Mouse (Mus musculus) neural tube, embryonic 15.5 days (tissue): ENCODE data around the gene Pgap1. TPM values are rescaled to one million over a fixed set of nuclear protein-coding genes. Genes with fewer than 3 reads are reported as not detected.

Experiments used
- ATAC-seq: fragments of 200-750 bp; cut with Nextera tagmentation; 2 replicates; pipeline ENCODE4 v1.8.0; 2017; ENCODE audit warnings: mild to moderate bottlenecking, moderate TSS enrichment, moderate library complexity; ENCODE audit not compliant: low FRiP score
- H3K27ac ChIP-seq: fragments of 300-500 bp; sonication (generic); replicated peaks from 2 replicates; pipeline ENCODE4 v1.5.1; 2015; ENCODE audit warnings: mild to moderate bottlenecking, inconsistent platforms
- H3K27me3 ChIP-seq: fragments of 300-500 bp; sonication (generic); replicated peaks from 2 replicates; pipeline ENCODE4 v1.6.1; 2015; ENCODE audit warnings: inconsistent platforms
- H3K36me3 ChIP-seq: fragments of 300-500 bp; sonication (generic); 2 replicates; pipeline ENCODE4 v1.6.1; 2015; ENCODE audit warnings: inconsistent platforms
- H3K4me1 ChIP-seq: fragments of 300-500 bp; sonication (generic); 2 replicates; pipeline ENCODE4 v1.6.1; 2015; ENCODE audit warnings: inconsistent platforms
- H3K4me2 ChIP-seq: fragments of 300-500 bp; sonication (generic); 2 replicates; pipeline ENCODE4 v1.6.1; 2015; ENCODE audit warnings: inconsistent platforms, mild to moderate bottlenecking, moderate library complexity
- H3K4me3 ChIP-seq: fragments of 300-500 bp; sonication (generic); replicated peaks from 2 replicates; pipeline ENCODE4 v1.5.1; 2015; ENCODE audit warnings: mild to moderate bottlenecking, inconsistent platforms
- H3K9ac ChIP-seq: fragments of 300-500 bp; sonication (generic); replicated peaks from 2 replicates; pipeline ENCODE4 v1.6.1; 2015; ENCODE audit warnings: mild to moderate bottlenecking, inconsistent platforms
- H3K9me3 ChIP-seq: fragments of 300-500 bp; sonication (generic); replicated peaks from 2 replicates; pipeline ENCODE4 v1.6.1; 2016; ENCODE audit warnings: inconsistent platforms
- WGBS: fragments of 180-500 bp; shearing (Covaris S2); methylation state at CpG from one replicate; pipeline ENCODE4 v1.1.7; 2015; ENCODE audit warnings: mixed read lengths; 5-methylcytosine and 5-hydroxymethylcytosine counted together
- polyA plus RNA-seq: library from polyadenylated mRNA; unstranded; fragments of >200 nt; fragmentation: Nextera tagmentation; extraction: Ambion mirVana; gene quantifications from 2 replicates; pipeline ENCODE4 v1.2.1, GENCODE M21; 2015

Pgap1 gene
- 19.4 and 19.5 TPM in 2 replicates for polyA plus RNA-seq

- Histone ChIP-seq H3K36me3 (no peaks in the 10 kb centered on the region), H3K9ac (peak within 1 kb of the TSS; percentile 88), H3K27me3 (no peaks in the 10 kb centered on the region), H3K4me1 (peaks cover 14% of the 10 kb centered on the region), H3K4me2 (peak within 1 kb of the TSS; percentile 74), H3K9me3 (no peaks in the 10 kb centered on the region), H3K27ac (peak within 1 kb of the TSS; percentile 91), H3K4me3 (peak within 1 kb of the TSS; percentile 86)
- WGBS: 1% methylated on average over 57 of the region's 59 CpGs
- ATAC-seq: peak; percentile 99
These were observed at the start of gene Pgap1 for GRCm38 (mm10) chr1:54557301-54558229. Gene Pgap1 (minus strand): TSS chr1:54557684.

- Histone ChIP-seq H3K36me3 (no peaks in the 10 kb centered on the region), H3K9me3 (no peaks in the 10 kb centered on the region), H3K4me2 (no peak overlapping the region), H3K4me3 (no peak overlapping the region), H3K9ac (no peak overlapping the region), H3K27me3 (no peaks in the 10 kb centered on the region), H3K4me1 (no peaks in the 10 kb centered on the region), H3K27ac (no peak overlapping the region)
- WGBS: 83% methylated on average over 1 of the region's 1 CpGs
- no peak for ATAC-seq
These were observed 49.5 kb upstream of the Pgap1 start for GRCm38 (mm10) chr1:54606936-54607335.

DNA sequence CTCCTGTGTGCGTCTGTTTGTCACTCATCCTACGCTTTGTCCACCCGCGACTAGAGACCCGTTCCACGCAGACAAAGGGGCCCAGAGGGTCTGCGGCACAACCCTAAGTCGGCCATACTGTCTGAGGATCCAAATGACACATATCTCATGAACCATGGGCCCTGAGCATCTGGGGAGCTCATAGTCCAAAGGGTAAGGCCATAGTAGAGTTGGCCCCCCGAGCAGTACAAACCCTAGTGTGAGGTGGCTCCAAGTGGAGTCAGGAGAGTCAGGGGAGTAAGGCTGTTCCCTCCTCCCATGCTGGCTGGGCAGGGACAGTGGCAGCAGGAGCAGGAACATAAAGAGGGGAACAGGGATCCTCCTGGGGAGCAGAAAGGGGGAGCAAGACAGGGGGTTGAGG lies 44.2 kb upstream of the Pgap1 start:
- Histone ChIP-seq H3K9me3 (no peaks in the 10 kb centered on the region), H3K36me3 (no peaks in the 10 kb centered on the region), H3K27me3 (no peaks in the 10 kb centered on the region), H3K4me1 (no peaks in the 10 kb centered on the region), H3K27ac (no peak overlapping the region), H3K9ac (no peak overlapping the region), H3K4me3 (no peak overlapping the region), H3K4me2 (no peak overlapping the region)
- WGBS: 95% methylated on average over 9 of the region's 9 CpGs
- ATAC-seq: no peak

GRCm38 (mm10) chr1:54600275-54600674 lies 42.8 kb upstream of the Pgap1 start:
- Histone ChIP-seq H3K4me1 (no peaks in the 10 kb centered on the region), H3K27ac (no peak overlapping the region), H3K36me3 (no peaks in the 10 kb centered on the region), H3K27me3 (no peaks in the 10 kb centered on the region), H3K4me3 (no peak overlapping the region), H3K9ac (no peak overlapping the region), H3K4me2 (no peak overlapping the region), H3K9me3 (no peaks in the 10 kb centered on the region)
- ATAC-seq: no peak
- WGBS: 39% methylated on average over 1 of the region's 1 CpGs

GRCm38 (mm10) chr1:54597594-54598217 lies 40.2 kb upstream of the Pgap1 start:
- Histone ChIP-seq H3K4me3 (no peak overlapping the region), H3K27me3 (no peaks in the 10 kb centered on the region), H3K36me3 (no peaks in the 10 kb centered on the region), H3K27ac (no peak overlapping the region), H3K9me3 (no peaks in the 10 kb centered on the region), H3K9ac (no peak overlapping the region), H3K4me1 (no peaks in the 10 kb centered on the region), H3K4me2 (no peak overlapping the region)
- no peak for ATAC-seq
- WGBS: 81% methylated on average over 4 of the region's 4 CpGs

DNA sequence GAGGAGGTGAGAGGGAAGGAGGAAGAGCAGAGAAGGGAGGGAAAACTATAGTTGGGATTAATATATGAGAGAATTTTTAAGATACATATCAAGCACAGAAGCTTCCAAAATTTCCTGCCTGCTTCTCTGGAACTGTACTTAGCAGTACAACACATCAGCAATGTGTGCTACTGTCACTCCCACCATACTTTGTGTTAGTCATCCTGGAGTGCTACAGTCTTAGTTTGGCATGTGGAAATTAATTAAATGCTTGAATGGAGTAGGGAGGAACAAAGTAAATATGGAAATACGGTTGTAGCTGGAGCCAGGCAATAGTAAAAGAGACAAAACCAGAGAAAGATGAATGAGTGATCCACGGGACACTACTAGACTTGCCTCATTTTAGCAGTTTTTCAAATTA lies 38.7 kb upstream of the Pgap1 start:
- Histone ChIP-seq H3K4me2 (no peak overlapping the region), H3K9ac (no peak overlapping the region), H3K4me3 (no peak overlapping the region), H3K4me1 (no peaks in the 10 kb centered on the region), H3K27me3 (no peaks in the 10 kb centered on the region), H3K36me3 (no peaks in the 10 kb centered on the region), H3K9me3 (no peaks in the 10 kb centered on the region), H3K27ac (no peak overlapping the region)
- 86% methylated on average over 2 of the region's 2 CpGs for WGBS
- ATAC-seq: no peak

DNA sequence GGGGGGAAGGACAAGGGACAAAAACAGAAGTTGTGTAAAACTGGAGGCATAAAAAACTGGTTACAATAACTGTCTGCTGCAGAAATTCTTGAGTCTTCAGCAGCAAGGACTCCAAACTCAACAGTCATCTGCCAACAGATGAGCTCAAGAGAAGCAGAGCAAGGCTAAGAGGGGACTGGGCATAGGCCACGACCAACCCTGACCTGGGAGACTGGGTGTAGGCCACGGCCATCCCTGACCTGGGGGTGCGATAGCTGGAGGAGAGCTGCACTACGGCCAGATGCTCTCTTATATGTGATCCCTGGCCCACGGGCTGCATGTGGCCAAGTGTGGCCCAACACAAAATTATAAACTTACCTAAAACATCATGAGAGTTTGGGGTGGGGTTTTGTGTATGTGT lies 29.6 kb upstream of the Pgap1 start:
- Histone ChIP-seq H3K9me3 (no peaks in the 10 kb centered on the region), H3K4me2 (no peak overlapping the region), H3K4me1 (peaks cover 6% of the 10 kb centered on the region), H3K27ac (no peak overlapping the region), H3K9ac (no peak overlapping the region), H3K27me3 (no peaks in the 10 kb centered on the region), H3K4me3 (no peak overlapping the region), H3K36me3 (no peaks in the 10 kb centered on the region)
- 96% methylated on average over 5 of the region's 5 CpGs for WGBS
- ATAC-seq: no peak

DNA sequence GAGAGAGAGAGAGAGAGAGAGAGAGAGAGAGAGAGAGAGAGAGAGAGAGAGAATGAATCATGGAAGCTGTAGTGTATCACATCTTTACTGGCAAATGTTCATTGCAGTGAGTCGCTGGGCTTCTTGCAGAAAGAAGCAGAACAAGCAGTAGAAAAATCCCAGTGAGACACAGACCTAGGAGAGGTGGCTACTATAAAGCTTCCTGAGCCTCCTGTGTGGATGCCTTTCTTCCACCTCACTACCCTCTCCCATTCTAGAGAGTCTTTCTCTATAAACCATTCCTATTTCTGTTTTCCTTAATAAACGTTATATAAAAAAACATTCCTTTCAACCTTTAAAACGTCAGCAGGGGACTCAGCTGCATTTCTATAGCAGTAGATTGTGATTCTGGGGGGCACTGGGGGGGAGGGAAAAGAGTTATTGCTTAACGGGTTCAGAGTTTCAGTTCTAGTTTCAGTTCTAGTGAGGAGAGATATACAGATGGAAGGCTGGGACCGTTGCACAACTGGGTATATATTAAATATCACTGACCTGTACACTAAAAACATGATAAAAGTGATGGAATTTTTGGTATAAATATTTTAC lies 28.6 kb upstream of the Pgap1 start:
- Histone ChIP-seq H3K27me3 (no peaks in the 10 kb centered on the region), H3K9me3 (no peaks in the 10 kb centered on the region), H3K4me3 (no peak overlapping the region), H3K27ac (no peak overlapping the region), H3K4me1 (peaks cover 6% of the 10 kb centered on the region), H3K9ac (no peak overlapping the region), H3K36me3 (no peaks in the 10 kb centered on the region), H3K4me2 (no peak overlapping the region)
- no peak for ATAC-seq
- whole genome bisulfite sequencing: 33% methylated on average over 5 of the region's 5 CpGs

- ATAC-seq: peak; percentile 45; the same call in 1 of the 2 replicates
- Histone ChIP-seq H3K4me3 (no peak overlapping the region), H3K36me3 (no peaks in the 10 kb centered on the region), H3K4me1 (peaks cover 6% of the 10 kb centered on the region), H3K9ac (no peak overlapping the region), H3K27me3 (no peaks in the 10 kb centered on the region), H3K27ac (no peak overlapping the region), H3K9me3 (no peaks in the 10 kb centered on the region), H3K4me2 (no peak overlapping the region)
- WGBS: 7% methylated on average over 9 of the region's 9 CpGs
These were observed 27.9 kb upstream of the Pgap1 start for GRCm38 (mm10) chr1:54585278-54585846.

DNA sequence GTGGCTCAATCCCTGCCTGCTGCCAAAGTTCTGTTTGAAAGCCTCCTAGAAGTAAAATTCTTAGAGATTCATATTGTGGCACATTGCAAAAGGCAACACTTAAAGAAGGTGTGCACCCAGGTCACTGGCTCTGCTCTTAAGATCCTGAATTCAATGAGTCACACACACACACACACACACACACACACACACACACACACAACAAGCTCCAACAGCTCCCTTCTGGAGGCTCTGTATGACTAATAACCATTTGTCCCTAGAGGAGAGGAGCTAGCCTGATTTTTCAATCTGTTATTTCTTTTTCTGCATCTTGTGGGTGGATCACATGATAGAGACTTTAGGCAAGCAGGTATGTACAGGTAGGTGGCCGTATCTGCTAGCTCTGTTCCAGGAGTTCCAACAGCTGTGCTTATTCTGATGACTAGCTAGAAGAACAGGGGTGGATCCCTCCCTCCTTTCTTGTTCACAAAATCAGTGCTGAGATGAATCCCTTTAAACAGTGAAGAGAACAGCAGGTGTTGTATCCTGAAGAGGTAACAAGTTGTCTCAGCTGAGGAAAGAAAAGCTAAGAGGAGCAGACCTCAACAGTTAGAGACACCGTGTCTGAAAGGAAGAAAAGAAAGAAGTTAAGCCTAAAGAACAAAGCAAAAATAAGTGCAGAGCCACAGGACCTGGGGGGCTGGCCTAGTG lies 27.2 kb upstream of the Pgap1 start:
- H3K36me3 ChIP-seq: no peaks in the 10 kb centered on the region
- H3K4me1 ChIP-seq: peaks cover 6% of the 10 kb centered on the region
- H3K9ac ChIP-seq: no peak overlapping the region
- no peak overlapping the region for H3K4me3 ChIP-seq
- H3K9me3 ChIP-seq: no peaks in the 10 kb centered on the region
- no peak overlapping the region for H3K4me2 ChIP-seq
- H3K27me3 ChIP-seq: no peaks in the 10 kb centered on the region
- H3K27ac ChIP-seq: no peak overlapping the region
- WGBS: 58% methylated on average over 2 of the region's 2 CpGs
- no peak for ATAC-seq
